Mouse (Mus musculus): Measurements from ENCODE around the gene Tram1l1. TPM values are rescaled to one million over a fixed set of nuclear protein-coding genes. Genes with fewer than 3 reads are reported as not detected.

Tram1l1 gene
- 10.1 and 14.1 TPM in 2 replicates for polyA plus RNA-seq (2012; rRNA removed)

DNA sequence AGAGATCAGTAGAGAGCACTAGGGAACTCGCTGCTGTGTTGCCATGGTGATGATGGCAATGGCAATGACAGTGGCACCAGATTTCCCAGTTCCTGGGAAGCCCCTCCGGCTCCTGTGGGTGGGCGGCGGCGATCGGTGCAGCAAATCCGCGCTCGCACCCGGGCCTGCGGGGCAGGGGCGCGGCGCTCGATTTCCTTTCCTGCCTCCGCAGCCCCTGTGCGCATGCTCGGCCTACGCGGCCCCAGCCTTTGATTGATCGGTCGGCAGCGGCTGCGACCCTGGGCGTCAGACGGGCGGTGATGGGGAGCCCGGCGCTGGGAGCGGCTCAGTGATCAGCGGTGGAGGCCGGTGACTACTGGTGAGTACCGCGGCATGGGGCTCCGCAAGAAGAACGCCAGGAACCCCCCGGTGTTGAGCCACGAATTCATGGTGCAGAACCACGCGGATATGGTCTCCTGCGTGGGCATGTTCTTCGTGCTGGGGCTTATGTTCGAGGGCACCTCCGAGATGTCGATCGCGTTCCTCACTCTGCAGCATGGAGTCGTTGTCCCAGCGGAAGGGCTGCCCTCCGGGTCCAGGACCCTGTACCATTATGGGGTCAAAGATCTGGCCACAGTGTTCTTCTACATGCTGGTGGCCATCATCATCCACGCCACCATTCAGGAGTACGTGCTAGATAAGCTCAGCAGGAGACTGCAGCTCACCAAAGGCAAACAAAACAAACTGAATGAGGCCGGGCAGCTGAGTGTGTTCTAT lies at the start of gene Tram1l1:
TSS of gene Tram1l1 (plus strand) at position 35 of the 756 bp plus-strand sequence.

Other genes starting within 250 kb of the Tram1l1 start
- gene 1700006A11Rik, start 105.2 kb downstream of the Tram1l1 start, polyA plus RNA-seq (2012; rRNA removed): not detected in 2 replicates

All from central nervous system, embryonic 11.5 days (tissue).